Mouse (Mus musculus) neural tube, embryonic 13.5 days (tissue): Measurements from ENCODE around the gene Iqck. TPM values are rescaled to one million over a fixed set of nuclear protein-coding genes. Genes with fewer than 3 reads are reported as not detected.

Experiments
- ATAC-seq: fragments of 200-750 bp; cut with Nextera tagmentation; 2 replicates; pipeline ENCODE4 v1.8.0; 2017; ENCODE audit warnings: low read depth, mild to moderate bottlenecking, moderate TSS enrichment, moderate library complexity
- H3K27ac ChIP-seq: fragments of 300-500 bp; sonication (generic); replicated peaks from 2 replicates; pipeline ENCODE4 v1.5.1; 2015; ENCODE audit warnings: moderate library complexity, mild to moderate bottlenecking, inconsistent platforms
- H3K27me3 ChIP-seq: fragments of 300-500 bp; sonication (generic); 2 replicates; pipeline ENCODE4 v1.6.1; 2015; ENCODE audit warnings: mild to moderate bottlenecking, inconsistent platforms
- H3K36me3 ChIP-seq: fragments of 300-500 bp; sonication (generic); 2 replicates; pipeline ENCODE4 v1.6.1; 2015; ENCODE audit warnings: mild to moderate bottlenecking, inconsistent platforms
- H3K4me1 ChIP-seq: fragments of 300-500 bp; sonication (generic); replicated peaks from 2 replicates; pipeline ENCODE4 v1.6.1; 2015; ENCODE audit warnings: inconsistent platforms
- H3K4me2 ChIP-seq: fragments of 300-500 bp; sonication (generic); 2 replicates; pipeline ENCODE4 v1.6.1; 2015; ENCODE audit warnings: inconsistent platforms, mild to moderate bottlenecking, moderate library complexity
- H3K4me3 ChIP-seq: fragments of 300-500 bp; sonication (generic); 2 replicates; pipeline ENCODE4 v1.5.1; 2015; ENCODE audit warnings: mild to moderate bottlenecking, inconsistent platforms
- H3K9ac ChIP-seq: fragments of 300-500 bp; sonication (generic); 2 replicates; pipeline ENCODE4 v1.6.1; 2015; ENCODE audit warnings: moderate library complexity, mild to moderate bottlenecking, inconsistent platforms
- H3K9me3 ChIP-seq: fragments of 300-500 bp; sonication (generic); 2 replicates; pipeline ENCODE4 v1.6.1; 2016; ENCODE audit warnings: inconsistent platforms
- WGBS: fragments of 180-500 bp; shearing (Covaris S2); methylation state at CpG from one replicate; pipeline ENCODE4 v1.1.7; 2015; 5-methylcytosine and 5-hydroxymethylcytosine counted together
- polyA plus RNA-seq: library from polyadenylated mRNA; unstranded; fragments of >200 nt; fragmentation: Nextera tagmentation; extraction: Ambion mirVana; gene quantifications from 2 replicates; pipeline ENCODE4 v1.2.1, GENCODE M21; 2015

Gene Iqck
- polyA plus RNA-seq, 1 experiment from 2014 or later: 3.8 TPM

DNA sequence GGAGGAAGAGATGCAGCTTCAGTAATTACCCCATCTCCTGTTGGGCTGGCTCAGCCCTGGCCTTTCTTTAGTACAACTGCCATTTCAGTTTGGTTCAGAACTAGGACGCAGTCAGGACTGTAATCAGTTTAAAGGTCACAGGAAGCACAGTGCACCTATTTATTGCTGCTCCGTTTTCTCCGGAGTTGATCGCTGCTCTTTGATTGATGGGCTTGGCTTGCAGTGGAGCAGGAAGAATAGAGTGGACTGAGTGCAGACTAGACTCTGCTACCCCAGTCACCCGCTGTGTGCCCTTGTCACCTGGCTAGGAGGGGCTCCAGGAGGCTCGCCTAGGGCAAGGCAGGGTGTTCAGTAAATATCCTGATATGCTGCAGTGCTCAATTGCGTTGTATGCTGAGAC lies 87.6 kb downstream of the Iqck start:
- 28% methylated on average over 7 of the region's 7 CpGs for WGBS
- Histone ChIP-seq H3K27ac (no peak overlapping the region), H3K9me3 (no peaks in the 10 kb centered on the region), H3K4me1 (0 out of 2 replicates have a peak, but pooled peaks cover 7% of the 10 kb centered on the region), H3K4me2 (no peak overlapping the region), H3K27me3 (no peaks in the 10 kb centered on the region), H3K36me3 (no peaks in the 10 kb centered on the region), H3K9ac (no peak overlapping the region), H3K4me3 (no peak overlapping the region)
- no peak for ATAC-seq

DNA sequence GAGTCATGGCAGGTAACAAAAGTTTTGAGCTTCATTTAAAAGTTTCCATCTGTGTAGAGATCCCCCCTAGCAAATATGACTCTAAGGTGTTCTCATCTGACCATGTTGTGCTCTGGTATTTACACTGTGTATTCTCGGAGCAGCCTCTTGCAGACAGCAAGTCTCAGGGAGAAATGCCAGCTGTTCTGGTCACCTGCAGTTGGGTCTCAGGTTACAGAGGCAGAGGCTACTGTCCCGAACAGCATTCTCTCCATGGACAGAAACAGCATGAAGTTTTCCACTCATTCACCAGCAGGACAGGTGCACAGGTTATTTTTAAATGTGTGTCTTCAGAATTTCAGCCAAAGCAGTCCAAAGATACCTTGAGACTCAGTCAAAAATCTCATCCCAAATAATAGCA lies 89.3 kb downstream of the Iqck start:
- Histone ChIP-seq H3K9ac (no peak overlapping the region), H3K4me1 (peaks cover 13% of the 10 kb centered on the region), H3K4me2 (no peak overlapping the region), H3K27me3 (no peaks in the 10 kb centered on the region), H3K9me3 (no peaks in the 10 kb centered on the region), H3K4me3 (no peak overlapping the region), H3K27ac (no peak overlapping the region), H3K36me3 (no peaks in the 10 kb centered on the region)
- ATAC-seq: no peak
- WGBS: 37% methylated on average over 2 of the region's 2 CpGs

DNA sequence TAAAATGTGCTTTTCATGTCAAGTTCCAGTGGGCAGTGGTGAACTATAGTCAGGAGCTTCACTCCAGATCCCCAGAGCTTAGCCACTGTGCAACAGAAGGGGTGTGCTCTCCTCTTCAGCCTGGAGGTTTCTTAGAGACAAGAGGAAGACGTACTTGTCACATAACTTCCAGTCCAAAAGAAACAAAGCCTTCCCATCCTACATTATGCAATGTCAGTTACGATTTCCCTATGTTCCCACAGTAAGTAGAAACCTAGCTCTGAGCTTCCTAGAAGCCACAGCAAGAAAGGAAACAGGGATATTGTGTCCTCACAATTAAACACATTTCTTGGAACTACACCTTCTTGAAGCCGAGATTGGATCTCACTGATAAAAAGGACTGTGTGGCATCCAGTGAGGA lies 91.7 kb downstream of the Iqck start:
- Histone ChIP-seq H3K36me3 (no peaks in the 10 kb centered on the region), H3K9ac (no peak overlapping the region), H3K4me1 (peaks cover 15% of the 10 kb centered on the region), H3K9me3 (no peaks in the 10 kb centered on the region), H3K4me2 (no peak overlapping the region), H3K27me3 (no peaks in the 10 kb centered on the region), H3K27ac (no peak overlapping the region), H3K4me3 (no peak overlapping the region)
- WGBS: 68% methylated on average over 3 of the region's 3 CpGs
- no peak for ATAC-seq

DNA sequence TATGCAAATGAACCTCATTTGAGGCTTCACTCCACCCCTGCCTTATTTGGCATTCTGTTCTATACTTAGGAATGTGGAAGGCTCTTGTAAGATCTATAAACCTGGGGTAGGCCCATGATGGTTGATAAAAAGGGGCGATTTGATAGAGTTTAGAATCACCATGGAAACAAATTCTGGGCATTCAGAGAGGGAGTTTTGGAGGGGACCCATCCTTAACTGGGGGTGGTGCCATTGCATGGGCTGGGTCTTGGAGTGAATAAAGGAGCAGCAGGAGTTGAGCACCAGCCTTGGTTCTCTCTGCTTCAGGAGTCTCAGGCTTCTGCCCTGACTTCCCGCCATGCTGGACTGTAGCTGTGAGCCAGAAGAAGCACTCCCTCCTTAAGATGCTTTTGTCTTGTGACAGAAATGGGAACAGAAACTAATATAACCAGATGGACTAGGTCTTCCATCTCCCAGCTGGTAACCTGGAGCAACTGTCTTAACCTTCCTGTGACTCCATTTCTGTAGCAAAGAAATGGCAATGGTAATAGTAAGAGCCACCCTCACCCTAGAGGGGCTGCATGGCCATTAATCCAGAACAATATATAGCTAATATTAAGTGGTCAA lies 93.2 kb downstream of the Iqck start:
- Histone ChIP-seq H3K4me3 (no peak overlapping the region), H3K4me1 (peaks cover 8% of the 10 kb centered on the region), H3K27ac (no peak overlapping the region), H3K27me3 (no peaks in the 10 kb centered on the region), H3K4me2 (no peak overlapping the region), H3K9ac (no peak overlapping the region), H3K36me3 (no peaks in the 10 kb centered on the region), H3K9me3 (no peaks in the 10 kb centered on the region)
- no peak for ATAC-seq
- WGBS: 66% methylated on average over 2 of the region's 2 CpGs

DNA sequence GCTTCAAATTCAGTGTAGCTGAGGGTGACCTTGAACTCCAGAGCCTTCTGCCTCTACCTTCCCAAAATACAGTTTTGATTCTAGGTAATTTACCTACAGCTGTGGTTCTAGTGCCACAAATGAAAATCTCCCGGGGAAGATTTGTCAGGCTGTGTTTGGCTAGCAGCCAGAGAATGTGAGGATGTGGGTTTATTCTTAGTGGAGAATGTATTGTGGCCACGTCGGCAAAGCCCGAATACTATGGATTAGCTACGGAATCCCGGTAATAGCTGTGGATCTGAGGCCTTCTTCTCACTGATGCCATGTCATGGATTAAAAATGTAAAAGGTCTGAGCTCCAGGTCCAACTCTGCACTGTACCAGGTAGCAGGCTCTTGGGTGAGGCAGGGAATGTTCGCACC lies 94.2 kb downstream of the Iqck start:
- no peaks in the 10 kb centered on the region for H3K36me3 ChIP-seq
- H3K4me3 ChIP-seq: no peak overlapping the region
- no peak overlapping the region for H3K4me2 ChIP-seq
- H3K27me3 ChIP-seq: no peaks in the 10 kb centered on the region
- H3K4me1 ChIP-seq: peaks cover 8% of the 10 kb centered on the region
- H3K9me3 ChIP-seq: no peaks in the 10 kb centered on the region
- whole genome bisulfite sequencing: 49% methylated on average over 7 of the region's 7 CpGs
- no peak for ATAC-seq
- no peak overlapping the region for H3K9ac ChIP-seq
- H3K27ac ChIP-seq: no peak overlapping the region

DNA sequence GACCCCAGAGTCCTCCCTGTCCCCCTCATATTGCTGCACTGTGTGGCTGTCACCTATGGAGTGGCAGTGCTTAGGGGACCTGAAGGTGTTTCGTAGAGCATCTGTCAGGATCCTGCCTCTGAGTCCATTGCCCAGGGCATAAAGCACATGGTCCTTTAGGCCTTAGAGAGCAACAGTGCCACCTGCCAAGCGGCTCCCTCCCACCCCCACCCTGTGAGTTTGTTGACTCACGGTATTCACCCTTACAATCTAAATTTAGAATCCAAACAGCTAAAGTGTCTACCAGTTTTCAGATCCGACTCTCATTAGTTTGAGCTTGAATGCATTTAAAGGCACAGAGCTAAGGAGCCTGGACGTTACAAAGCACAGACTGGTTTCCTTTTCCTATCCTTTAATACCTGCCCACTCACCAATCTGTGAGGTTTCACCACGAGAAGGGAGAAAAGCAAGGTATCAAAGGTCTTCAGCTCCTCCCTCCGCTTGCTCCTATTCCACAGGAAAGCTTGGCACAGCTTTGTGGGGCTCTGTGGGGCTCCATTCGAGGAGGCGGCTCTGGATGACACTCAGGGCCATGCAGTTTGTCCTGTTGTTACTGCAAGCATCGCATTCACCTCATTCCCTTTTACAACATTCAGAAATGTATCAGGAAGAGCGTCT lies 98.2 kb downstream of the Iqck start:
- no peak for ATAC-seq
- Histone ChIP-seq H3K4me2 (no peak overlapping the region), H3K9ac (no peak overlapping the region), H3K9me3 (no peaks in the 10 kb centered on the region), H3K4me3 (no peak overlapping the region), H3K27ac (no peak overlapping the region), H3K36me3 (no peaks in the 10 kb centered on the region), H3K27me3 (no peaks in the 10 kb centered on the region), H3K4me1 (peaks cover 8% of the 10 kb centered on the region)
- 64% methylated on average over 11 of the region's 11 CpGs for WGBS

DNA sequence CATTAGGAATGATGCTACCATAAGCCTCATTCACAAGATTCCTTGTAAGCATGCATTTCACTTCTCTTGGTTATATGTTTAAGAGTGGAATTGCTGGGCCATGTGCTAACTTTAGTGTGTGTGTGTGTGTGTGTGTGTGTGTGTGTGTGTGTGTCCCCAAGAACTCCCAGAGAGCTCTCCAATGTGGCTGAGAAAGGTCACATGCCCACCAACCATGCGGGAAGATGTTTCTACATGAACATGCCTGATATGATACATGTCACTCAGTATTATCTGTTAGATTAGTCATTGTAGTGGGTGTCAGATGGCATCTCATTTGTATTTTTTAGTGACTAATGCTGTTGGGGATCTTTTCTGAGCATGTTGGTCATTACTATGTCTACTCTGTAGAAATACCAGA lies 99.4 kb downstream of the Iqck start:
- 92% methylated on average over 1 of the region's 1 CpGs for WGBS
- no peak overlapping the region for H3K4me3 ChIP-seq
- H3K4me2 ChIP-seq: no peak overlapping the region
- no peaks in the 10 kb centered on the region for H3K36me3 ChIP-seq
- H3K27ac ChIP-seq: no peak overlapping the region
- H3K9ac ChIP-seq: no peak overlapping the region
- H3K4me1 ChIP-seq: peaks cover 1% of the 10 kb centered on the region; the same call in 1 of the 2 replicates
- no peaks in the 10 kb centered on the region for H3K27me3 ChIP-seq
- no peaks in the 10 kb centered on the region for H3K9me3 ChIP-seq
- ATAC-seq: no peak

DNA sequence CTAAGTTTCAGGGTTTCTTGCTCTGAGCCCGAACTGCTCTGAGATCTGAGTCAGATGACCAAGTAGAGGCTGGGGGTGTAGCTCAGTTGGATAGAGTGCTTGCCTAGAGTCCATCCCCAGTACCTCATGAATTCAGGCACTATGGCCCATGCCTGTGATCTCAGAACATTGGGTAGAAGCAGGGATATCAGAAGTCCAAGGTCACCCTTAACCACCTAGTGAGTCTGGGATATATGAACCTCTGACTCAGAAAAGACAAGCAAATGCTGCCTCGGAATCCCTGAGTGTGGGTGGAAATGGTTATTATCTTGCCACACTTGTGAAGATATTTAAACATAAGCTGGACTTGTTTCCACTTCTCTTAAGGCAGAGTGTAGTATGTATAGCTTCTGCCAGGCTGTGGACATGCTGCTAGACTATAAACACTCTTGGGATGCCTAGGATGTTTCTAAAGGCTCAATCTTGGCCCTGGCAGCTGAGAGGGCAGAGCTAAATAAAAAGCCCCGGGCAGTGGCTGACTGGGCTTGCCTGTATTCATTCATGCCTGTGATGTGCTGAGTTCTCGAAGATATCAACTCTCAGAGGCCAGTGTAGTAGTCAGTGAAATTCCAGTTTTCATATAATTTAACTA lies 101.2 kb downstream of the Iqck start:
- Histone ChIP-seq H3K27me3 (no peaks in the 10 kb centered on the region), H3K4me2 (no peak overlapping the region), H3K9ac (no peak overlapping the region), H3K9me3 (no peaks in the 10 kb centered on the region), H3K27ac (no peak overlapping the region), H3K4me3 (no peak overlapping the region), H3K4me1 (no peaks in the 10 kb centered on the region), H3K36me3 (no peaks in the 10 kb centered on the region)
- no peak for ATAC-seq
- 77% methylated on average over 4 of the region's 4 CpGs for WGBS

DNA sequence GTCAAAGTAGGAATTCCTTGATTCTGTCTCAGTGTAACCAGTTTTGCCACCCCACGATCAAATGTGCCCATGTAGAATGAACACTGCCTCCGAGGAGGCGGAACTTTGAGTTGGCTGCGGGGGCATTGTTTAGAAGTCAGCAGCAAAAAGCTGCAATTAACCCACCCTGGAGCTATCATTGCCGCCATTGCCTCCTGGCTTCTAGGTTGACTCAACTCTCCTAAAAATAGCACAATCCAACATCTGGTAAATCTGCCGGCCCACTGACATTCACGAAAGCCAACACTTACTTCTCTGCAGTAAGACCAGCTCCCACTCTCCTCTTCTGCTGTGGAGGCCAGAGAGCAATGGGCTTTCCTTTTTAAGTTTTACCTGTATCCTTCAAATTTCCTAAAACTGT lies 103.7 kb downstream of the Iqck start:
- H3K27ac ChIP-seq: no peak overlapping the region
- H3K9ac ChIP-seq: no peak overlapping the region
- H3K9me3 ChIP-seq: no peaks in the 10 kb centered on the region
- no peak overlapping the region for H3K4me3 ChIP-seq
- no peaks in the 10 kb centered on the region for H3K27me3 ChIP-seq
- H3K4me1 ChIP-seq: no peaks in the 10 kb centered on the region
- WGBS: 50% methylated on average over 7 of the region's 7 CpGs
- no peak for ATAC-seq
- no peak overlapping the region for H3K4me2 ChIP-seq
- H3K36me3 ChIP-seq: no peaks in the 10 kb centered on the region

DNA sequence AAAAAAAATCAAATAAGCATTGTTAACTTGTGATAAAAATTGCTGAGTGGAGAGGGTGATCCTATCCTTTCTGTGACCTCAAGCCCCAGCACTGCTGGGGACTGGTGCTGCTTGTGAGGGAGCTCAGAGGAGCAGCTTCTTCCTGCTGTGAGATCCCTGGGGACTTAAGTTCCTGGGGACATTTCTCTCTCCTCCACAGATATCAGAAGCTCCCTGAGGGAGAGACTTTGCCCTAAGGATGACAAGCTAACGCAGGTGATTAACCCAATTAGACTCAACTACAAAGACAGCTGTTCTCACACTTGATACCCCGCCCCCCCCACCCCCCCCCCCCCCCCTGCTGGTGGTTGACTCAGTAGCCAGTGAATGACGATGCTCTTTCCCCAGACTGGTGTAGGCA lies 109.2 kb downstream of the Iqck start:
- ATAC-seq: no peak
- H3K4me1 ChIP-seq: peaks cover 5% of the 10 kb centered on the region; the same call in 1 of the 2 replicates
- no peak overlapping the region for H3K4me2 ChIP-seq
- H3K36me3 ChIP-seq: 0 out of 2 replicates have a peak, but pooled peaks cover 3% of the 10 kb centered on the region
- no peak overlapping the region for H3K9ac ChIP-seq
- no peak overlapping the region for H3K4me3 ChIP-seq
- H3K27ac ChIP-seq: no peak overlapping the region
- no peaks in the 10 kb centered on the region for H3K9me3 ChIP-seq
- no peaks in the 10 kb centered on the region for H3K27me3 ChIP-seq
- 0% methylated on average over 2 of the region's 3 CpGs for WGBS

DNA sequence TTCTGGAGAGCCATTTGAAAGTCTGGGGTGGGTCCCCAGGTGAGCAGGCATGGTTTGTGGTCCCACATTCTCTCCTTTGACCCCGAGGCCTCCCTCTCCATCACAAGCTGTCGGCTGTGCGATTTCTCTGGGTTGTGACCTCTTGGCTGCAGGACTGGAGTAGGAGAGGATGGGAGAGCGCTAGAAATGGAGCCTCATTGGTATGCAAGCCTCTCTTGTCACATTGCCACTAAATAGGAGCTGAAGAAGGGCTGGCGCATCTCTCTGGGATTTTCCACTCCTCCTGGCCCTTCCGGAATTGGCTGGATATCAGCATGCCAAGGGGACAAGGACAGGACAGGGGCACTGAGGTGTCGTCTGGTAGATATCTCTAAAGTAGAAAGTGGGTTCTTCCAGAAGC lies 109.6 kb downstream of the Iqck start:
- H3K27ac ChIP-seq: no peak overlapping the region
- peaks cover 5% of the 10 kb centered on the region; the same call in 1 of the 2 replicates for H3K4me1 ChIP-seq
- no peak overlapping the region for H3K9ac ChIP-seq
- no peaks in the 10 kb centered on the region for H3K27me3 ChIP-seq
- no peak for ATAC-seq
- H3K9me3 ChIP-seq: no peaks in the 10 kb centered on the region
- 0 out of 2 replicates have a peak, but pooled peaks cover 3% of the 10 kb centered on the region for H3K36me3 ChIP-seq
- no peak overlapping the region for H3K4me2 ChIP-seq
- WGBS: 35% methylated on average over 7 of the region's 7 CpGs
- no peak overlapping the region for H3K4me3 ChIP-seq

DNA sequence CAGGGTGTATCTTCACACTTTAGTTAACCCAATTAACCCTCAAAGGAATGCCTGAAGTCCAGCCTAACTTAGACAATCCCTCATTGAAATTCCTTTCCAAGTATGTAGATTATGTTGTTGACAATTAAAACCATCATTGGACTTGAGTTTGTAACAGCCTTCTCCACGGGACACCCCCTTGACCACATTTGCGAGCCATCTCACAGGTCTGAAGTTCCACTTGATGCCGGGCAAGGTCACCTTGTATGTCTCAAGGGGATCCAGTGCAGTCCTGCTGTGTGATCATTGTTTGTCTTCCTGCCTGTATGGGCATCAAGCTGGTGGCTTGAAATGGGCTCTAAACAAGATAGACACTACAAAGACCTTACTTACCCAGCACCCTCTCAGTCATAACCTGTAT lies 113.3 kb downstream of the Iqck start:
- H3K4me3 ChIP-seq: no peak overlapping the region
- H3K27ac ChIP-seq: no peak overlapping the region
- no peaks in the 10 kb centered on the region for H3K27me3 ChIP-seq
- H3K4me2 ChIP-seq: no peak overlapping the region
- WGBS: 90% methylated on average over 3 of the region's 3 CpGs
- no peaks in the 10 kb centered on the region for H3K9me3 ChIP-seq
- H3K9ac ChIP-seq: no peak overlapping the region
- ATAC-seq: no peak
- 0 out of 2 replicates have a peak, but pooled peaks cover 5% of the 10 kb centered on the region for H3K36me3 ChIP-seq
- H3K4me1 ChIP-seq: peaks cover 29% of the 10 kb centered on the region
